Mouse (Mus musculus) liver, embryonic 16.5 days (tissue): Measurements from ENCODE around the gene Trim11. TPM values are rescaled to one million over a fixed set of nuclear protein-coding genes. Genes with fewer than 3 reads are reported as not detected.

Experiments
- ATAC-seq: fragments of 200-750 bp; cut with Nextera tagmentation; 2 replicates; pipeline ENCODE4 v1.8.0; 2017; ENCODE audit warnings: low read depth, mild to moderate bottlenecking, moderate number of reproducible peaks, moderate library complexity
- H3K27ac ChIP-seq: fragments of 300-500 bp; sonication (generic); 2 replicates; pipeline ENCODE4 v1.5.1; 2014; ENCODE audit warnings: mild to moderate bottlenecking, low read length
- H3K27me3 ChIP-seq: fragments of 300-500 bp; sonication (generic); 2 replicates; pipeline ENCODE4 v1.6.1; 2014; ENCODE audit warnings: low read depth, low read length, mixed read lengths; ENCODE audit not compliant: control insufficient read depth, insufficient read depth
- H3K36me3 ChIP-seq: fragments of 300-500 bp; sonication (generic); 2 replicates; pipeline ENCODE4 v1.6.1; 2014; ENCODE audit warnings: mild to moderate bottlenecking; ENCODE audit not compliant: control insufficient read depth, insufficient read depth
- H3K4me1 ChIP-seq: fragments of 300-500 bp; sonication (generic); 2 replicates; pipeline ENCODE4 v1.6.1; 2014; ENCODE audit warnings: low read depth, low read length, mixed read lengths; ENCODE audit not compliant: control insufficient read depth
- H3K4me2 ChIP-seq: fragments of 300-500 bp; sonication (generic); 2 replicates; pipeline ENCODE4 v1.6.1; 2014; ENCODE audit warnings: low read depth, low read length, mixed read lengths
- H3K4me3 ChIP-seq: fragments of 300-500 bp; sonication (generic); 2 replicates; pipeline ENCODE4 v1.5.1; 2014; ENCODE audit warnings: low read depth, mild to moderate bottlenecking, low read length
- H3K9ac ChIP-seq: fragments of 300-500 bp; sonication (generic); 2 replicates; pipeline ENCODE4 v1.6.1; 2014; ENCODE audit warnings: low read depth, low read length
- H3K9me3 ChIP-seq: fragments of 300-500 bp; sonication (generic); replicated peaks from 2 replicates; pipeline ENCODE4 v1.6.1; 2016; ENCODE audit warnings: low read length; ENCODE audit not compliant: control insufficient read depth
- WGBS: fragments of 180-500 bp; shearing (Covaris S2); extraction: QIAGEN DNeasy Blood & Tissue Kit; methylation state at CpG from one replicate; pipeline ENCODE4 v1.1.7; 2014; ENCODE audit not compliant: insufficient replicate concordance; 5-methylcytosine and 5-hydroxymethylcytosine counted together
- polyA plus RNA-seq: library from polyadenylated mRNA; unstranded; fragments of >200 nt; fragmentation: Nextera tagmentation; extraction: Ambion mirVana; gene quantifications from 2 replicates; pipeline ENCODE4 v1.2.1, GENCODE M21; 2015

The Trim11 gene
- polyA plus RNA-seq, 1 experiment from 2014 or later: 8.2 TPM

DNA sequence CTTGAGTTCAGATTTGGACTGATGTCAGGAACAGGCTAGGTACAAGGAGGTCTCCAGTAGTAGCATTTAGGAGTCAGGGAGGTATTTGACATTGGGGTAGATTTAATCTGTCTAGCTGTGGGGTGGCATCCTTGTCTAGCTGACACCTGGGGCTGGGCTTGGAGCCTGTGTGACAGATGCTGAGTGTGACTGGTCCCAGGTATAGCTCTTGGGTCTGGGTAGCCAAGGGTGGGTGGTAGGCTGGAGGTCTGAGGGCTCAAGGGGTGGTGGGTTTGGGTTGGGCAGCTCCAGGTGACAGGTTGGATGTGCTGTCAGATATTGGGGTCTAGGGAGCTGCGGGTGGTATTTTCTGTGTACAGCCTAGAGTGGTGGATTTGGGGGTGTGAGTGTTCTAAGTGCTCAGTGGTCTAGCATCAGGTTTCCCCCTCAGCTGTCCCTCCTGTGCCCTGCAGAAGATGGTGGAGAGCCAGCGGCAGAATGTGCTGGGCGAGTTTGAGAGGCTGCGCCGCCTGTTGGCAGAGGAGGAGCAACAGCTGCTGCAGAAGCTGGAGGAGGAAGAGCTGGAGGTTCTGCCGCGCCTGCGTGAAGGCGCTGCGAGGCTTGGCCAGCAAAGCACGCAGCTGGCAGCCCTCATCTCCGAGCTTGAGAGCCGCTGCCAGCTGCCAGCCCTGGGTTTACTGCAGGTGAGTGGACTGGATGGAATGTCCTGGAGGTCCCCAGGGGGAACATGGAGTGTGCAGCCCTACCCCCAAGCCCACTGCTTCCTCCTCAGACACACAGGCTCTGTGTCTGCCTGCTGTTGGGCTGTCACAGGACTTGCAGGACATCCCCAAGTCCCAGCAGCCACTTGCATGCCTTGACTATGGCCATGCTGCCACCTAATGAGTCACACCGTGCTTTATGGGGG lies 3.9 kb downstream of the Trim11 start:
- no peaks in the 10 kb centered on the region for H3K9me3 ChIP-seq
- WGBS: 53% methylated on average over 14 of the region's 14 CpGs
- H3K4me2 ChIP-seq: no peak overlapping the region
- H3K4me1 ChIP-seq: peaks cover 36% of the 10 kb centered on the region
- ATAC-seq: no peak
- no peak overlapping the region for H3K27ac ChIP-seq
- no peak overlapping the region for H3K4me3 ChIP-seq
- no peak overlapping the region for H3K9ac ChIP-seq
- no peaks in the 10 kb centered on the region for H3K27me3 ChIP-seq
- peaks cover 14% of the 10 kb centered on the region for H3K36me3 ChIP-seq

DNA sequence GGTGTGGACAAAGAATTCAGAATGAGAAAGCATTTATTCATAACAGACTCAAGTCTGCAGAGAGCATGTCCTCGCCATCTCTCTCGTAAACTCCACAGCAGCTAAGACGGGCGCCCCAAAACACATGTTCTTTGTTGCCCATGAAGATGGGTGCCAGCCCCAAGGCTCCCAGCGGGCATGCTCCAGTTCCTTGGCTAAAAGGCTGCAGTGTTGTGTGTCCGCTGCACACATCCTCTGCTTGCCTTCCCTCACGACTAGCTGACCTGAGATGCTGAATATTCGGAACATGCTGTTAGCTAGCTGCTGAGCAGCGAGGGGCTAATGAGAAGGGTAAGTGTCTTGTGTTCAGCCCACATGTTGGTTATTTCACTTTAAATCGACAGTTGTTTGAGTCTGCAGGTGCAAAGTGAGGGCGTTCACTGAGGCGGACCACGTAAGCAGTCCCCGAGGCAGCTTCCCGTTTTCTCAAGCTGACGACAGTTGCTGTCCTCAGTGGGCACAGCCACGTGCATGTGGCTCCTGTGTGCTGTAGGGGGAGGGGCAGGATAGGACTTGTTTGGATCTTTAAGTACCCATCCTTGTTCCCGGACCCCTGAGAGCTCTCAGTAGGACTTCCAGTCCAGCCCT lies 4.7 kb downstream of the Trim11 start:
- 61% methylated on average over 18 of the region's 18 CpGs for WGBS
- no peak for ATAC-seq
- H3K36me3 ChIP-seq: peaks cover 17% of the 10 kb centered on the region
- H3K4me3 ChIP-seq: no peak overlapping the region
- peaks cover 33% of the 10 kb centered on the region for H3K4me1 ChIP-seq
- no peaks in the 10 kb centered on the region for H3K27me3 ChIP-seq
- H3K9me3 ChIP-seq: no peaks in the 10 kb centered on the region
- no peak overlapping the region for H3K4me2 ChIP-seq
- no peak overlapping the region for H3K27ac ChIP-seq
- no peak overlapping the region for H3K9ac ChIP-seq

DNA sequence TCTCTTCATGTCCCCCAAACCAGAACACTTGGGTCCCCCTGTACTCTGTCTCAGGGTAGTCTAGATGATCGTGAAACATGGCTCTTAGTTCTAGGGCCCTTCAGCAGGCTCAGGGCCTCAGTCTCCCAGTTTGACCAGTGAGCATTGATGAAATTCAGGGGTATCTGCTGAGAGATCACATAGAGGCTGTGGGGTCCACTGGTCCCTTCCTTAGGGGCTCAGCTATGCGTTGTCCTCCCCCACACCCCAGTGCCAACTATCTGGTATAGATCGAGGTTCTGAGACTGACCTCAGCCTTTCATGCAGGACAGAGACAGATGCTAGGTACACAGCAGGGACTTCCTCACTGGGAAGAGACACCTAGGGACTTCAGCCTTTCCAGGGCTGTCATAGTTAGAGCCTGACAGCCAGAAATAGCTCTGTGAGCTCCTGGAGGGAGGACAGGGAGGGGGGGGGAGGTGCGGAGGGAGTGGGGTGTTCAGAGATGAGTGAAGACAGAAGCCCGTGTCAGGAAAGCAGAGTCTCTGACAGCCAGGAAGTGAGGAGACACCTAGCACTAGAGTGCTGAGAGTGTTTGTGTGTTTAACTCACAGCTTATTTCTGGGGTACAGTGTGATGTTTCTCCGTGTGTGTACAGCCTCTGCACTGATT lies 5.9 kb downstream of the Trim11 start:
- Histone ChIP-seq H3K9me3 (no peaks in the 10 kb centered on the region), H3K4me2 (no peak overlapping the region), H3K36me3 (peaks cover 20% of the 10 kb centered on the region), H3K27ac (no peak overlapping the region), H3K4me1 (peaks cover 29% of the 10 kb centered on the region), H3K9ac (no peak overlapping the region), H3K4me3 (no peak overlapping the region), H3K27me3 (no peaks in the 10 kb centered on the region)
- no peak for ATAC-seq
- 79% methylated on average over 6 of the region's 6 CpGs for WGBS

DNA sequence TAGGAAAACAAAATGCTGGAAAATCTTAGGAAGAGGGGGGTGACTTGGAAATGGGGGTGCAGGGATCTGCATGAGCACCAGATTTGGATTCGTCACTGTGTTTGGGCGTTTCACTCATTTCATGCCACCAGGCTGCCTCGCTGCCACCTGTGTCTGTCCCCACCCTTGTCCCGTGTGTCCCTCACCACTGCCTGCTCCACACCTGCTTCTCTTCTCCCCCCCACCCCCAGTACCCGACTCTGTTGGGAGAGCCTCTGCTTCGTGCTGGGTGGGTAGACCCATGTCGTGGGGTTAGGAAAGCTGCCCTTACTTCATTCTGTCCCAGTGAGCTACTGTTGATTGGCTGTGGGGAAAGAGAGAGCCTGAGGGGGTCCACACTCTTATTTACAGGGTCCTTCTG lies 6.8 kb downstream of the Trim11 start:
- WGBS: 84% methylated on average over 7 of the region's 7 CpGs
- peaks cover 21% of the 10 kb centered on the region for H3K36me3 ChIP-seq
- H3K4me1 ChIP-seq: peaks cover 21% of the 10 kb centered on the region
- no peaks in the 10 kb centered on the region for H3K27me3 ChIP-seq
- H3K9me3 ChIP-seq: no peaks in the 10 kb centered on the region
- no peak for ATAC-seq
- no peak overlapping the region for H3K27ac ChIP-seq
- H3K4me2 ChIP-seq: no peak overlapping the region
- H3K4me3 ChIP-seq: no peak overlapping the region
- no peak overlapping the region for H3K9ac ChIP-seq

DNA sequence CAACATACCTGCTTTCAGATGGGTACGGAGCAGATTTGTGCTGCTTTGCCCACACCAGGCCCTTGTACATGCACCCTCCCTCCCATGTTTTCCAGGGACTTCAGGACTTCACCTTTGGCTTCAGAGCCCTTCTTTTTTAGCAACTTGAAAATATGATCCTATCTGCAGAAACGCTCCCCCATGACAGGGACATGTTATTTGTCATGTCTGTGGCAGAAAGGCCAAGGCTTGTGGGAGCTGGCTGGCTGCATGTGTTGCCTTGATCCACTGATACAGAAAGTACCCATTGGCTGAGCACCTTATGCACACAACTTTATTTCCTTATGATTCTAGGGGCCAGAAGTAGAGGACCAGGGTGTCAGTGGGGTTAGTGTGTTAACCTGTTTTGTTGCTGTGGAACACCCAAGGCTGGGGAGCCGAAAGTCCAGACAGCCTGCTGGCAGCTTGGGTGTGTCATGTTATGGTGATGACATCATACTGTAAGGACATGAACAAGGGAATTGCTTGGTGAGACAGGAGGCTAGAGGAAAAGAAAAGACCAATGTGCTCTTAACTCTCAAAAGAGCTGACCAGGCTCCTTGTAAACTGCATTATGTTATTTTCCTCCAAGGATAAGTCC lies 7.5 kb downstream of the Trim11 start:
- no peak for ATAC-seq
- Histone ChIP-seq H3K27me3 (no peaks in the 10 kb centered on the region), H3K4me3 (no peak overlapping the region), H3K36me3 (peaks cover 27% of the 10 kb centered on the region), H3K4me2 (no peak overlapping the region), H3K9ac (no peak overlapping the region), H3K27ac (no peak overlapping the region), H3K9me3 (no peaks in the 10 kb centered on the region), H3K4me1 (peaks cover 13% of the 10 kb centered on the region)
- WGBS: 84% methylated on average over 3 of the region's 3 CpGs

DNA sequence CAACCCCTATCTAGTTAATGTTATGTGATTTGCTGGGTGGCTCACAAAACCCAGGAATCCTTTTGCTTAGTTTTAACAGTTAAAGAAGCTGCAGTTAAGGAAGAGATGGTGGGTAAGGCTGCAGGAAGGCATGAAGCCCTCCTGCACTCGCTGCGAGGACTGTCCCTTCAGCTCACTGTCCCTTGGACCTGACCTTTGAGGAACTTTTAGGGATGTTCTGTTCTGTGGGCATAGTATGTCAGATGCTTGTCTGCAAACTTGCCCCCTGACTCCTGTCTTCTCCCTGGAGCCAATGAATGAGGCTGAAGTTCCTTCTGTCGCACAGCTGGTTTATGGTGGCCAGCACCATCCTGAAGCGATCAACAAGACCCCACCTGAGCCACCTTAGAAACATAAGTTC lies 11.3 kb downstream of the Trim11 start:
- no peak for ATAC-seq
- Histone ChIP-seq H3K27me3 (no peaks in the 10 kb centered on the region; the same call in 1 of the 2 replicates), H3K4me3 (no peak overlapping the region), H3K4me2 (no peak overlapping the region), H3K9me3 (no peaks in the 10 kb centered on the region), H3K36me3 (peaks cover 16% of the 10 kb centered on the region), H3K4me1 (peaks cover 16% of the 10 kb centered on the region), H3K27ac (no peak overlapping the region), H3K9ac (no peak overlapping the region)
- WGBS: 84% methylated on average over 4 of the region's 4 CpGs

DNA sequence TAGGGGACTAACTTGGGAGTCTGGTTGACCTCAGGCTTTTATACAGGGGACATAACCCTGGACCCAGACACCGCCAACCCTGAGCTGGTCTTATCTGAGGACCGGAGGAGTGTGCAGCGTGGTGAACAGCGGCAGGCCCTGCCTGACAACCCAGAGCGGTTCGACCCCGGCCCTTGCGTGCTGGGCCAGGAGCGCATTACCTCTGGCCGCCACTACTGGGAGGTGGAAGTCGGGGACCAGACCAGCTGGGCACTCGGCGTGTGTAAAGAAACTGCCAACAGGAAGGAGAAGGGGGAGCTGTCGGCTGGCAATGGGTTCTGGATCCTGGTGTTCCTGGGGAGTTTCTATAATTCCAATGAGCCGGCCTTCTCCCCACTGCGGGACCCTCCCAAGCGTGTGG lies 12.2 kb downstream of the Trim11 start:
- Histone ChIP-seq H3K4me1 (peaks cover 23% of the 10 kb centered on the region), H3K27me3 (peaks cover 4% of the 10 kb centered on the region), H3K27ac (no peak overlapping the region), H3K9ac (no peak overlapping the region), H3K4me2 (no peak overlapping the region), H3K4me3 (no peak overlapping the region), H3K9me3 (no peaks in the 10 kb centered on the region), H3K36me3 (peaks cover 13% of the 10 kb centered on the region)
- 82% methylated on average over 17 of the region's 17 CpGs for WGBS
- no peak for ATAC-seq

DNA sequence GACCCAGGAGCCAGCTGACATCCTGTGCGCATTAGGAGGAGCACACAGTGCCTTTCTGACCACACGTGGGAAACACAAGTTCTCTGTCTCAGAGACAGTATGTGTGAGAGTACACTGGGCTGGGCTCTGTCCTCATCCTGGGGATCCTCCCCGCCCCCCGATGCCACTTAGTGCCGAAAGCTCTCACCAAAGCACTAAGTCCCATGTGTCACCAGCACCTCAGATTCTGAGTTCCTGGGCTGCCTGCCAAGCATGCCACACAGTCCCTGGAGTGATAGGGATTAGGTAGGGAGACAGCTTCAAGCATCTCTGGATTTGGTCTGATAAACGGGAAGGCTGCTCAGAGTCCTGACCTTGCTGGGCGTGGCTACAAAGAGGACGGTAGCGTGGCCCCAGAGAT lies 12.9 kb downstream of the Trim11 start:
- Histone ChIP-seq H3K27me3 (peaks cover 7% of the 10 kb centered on the region), H3K4me3 (no peak overlapping the region), H3K36me3 (peaks cover 13% of the 10 kb centered on the region), H3K4me1 (peaks cover 23% of the 10 kb centered on the region), H3K9me3 (no peaks in the 10 kb centered on the region), H3K27ac (no peak overlapping the region), H3K4me2 (no peak overlapping the region), H3K9ac (no peak overlapping the region)
- WGBS: 50% methylated on average over 9 of the region's 9 CpGs
- ATAC-seq: no peak
